Mouse (Mus musculus) thymus, adult 2 months (tissue): ENCODE data around the gene Ppfia3. TPM values are rescaled to one million over a fixed set of nuclear protein-coding genes. Genes with fewer than 3 reads are reported as not detected.
A peak's percentile ranks its signal among the peaks of the same experiment; 100 is the strongest.

Source experiments
- DNase-seq: peaks from one replicate; pipeline ENCODE4 v3.0.0; 2021
- H3K27ac ChIP-seq: fragments of 200-500 bp; 2 replicates; pipeline ENCODE4 v1.5.1; 2012; ENCODE audit warnings: low read length, control low read depth; ENCODE audit not compliant: control insufficient read depth, insufficient read depth
- H3K27me3 ChIP-seq: fragments of 200-500 bp; 2 replicates; pipeline ENCODE4 v1.6.1; 2012; ENCODE audit warnings: mild to moderate bottlenecking, low read length, moderate library complexity, mixed read lengths; ENCODE audit not compliant: control insufficient read depth, insufficient read depth
- H3K36me3 ChIP-seq: fragments of 200-500 bp; 2 replicates; pipeline ENCODE4 v1.6.1; 2012; ENCODE audit warnings: mild to moderate bottlenecking, low read length, moderate library complexity; ENCODE audit not compliant: control insufficient read depth, insufficient read depth
- H3K4me1 ChIP-seq: fragments of 200-500 bp; replicated peaks from 2 replicates; pipeline ENCODE4 v1.6.1; 2012; ENCODE audit warnings: low read length; ENCODE audit not compliant: control insufficient read depth, insufficient read depth
- H3K4me3 ChIP-seq: fragments of 200-500 bp; 2 replicates; pipeline ENCODE4 v1.5.1; 2012; ENCODE audit warnings: mild to moderate bottlenecking, low read length, control low read depth, moderate library complexity; ENCODE audit not compliant: control insufficient read depth, insufficient read depth
- CTCF ChIP-seq: fragments of 200-500 bp; IDR thresholded peaks from 2 replicates; pipeline ENCODE4 v1.5.1; 2012; ENCODE audit warnings: mild to moderate bottlenecking, control low read depth, low read length, moderate library complexity, borderline replicate concordance; ENCODE audit not compliant: control insufficient read depth, poor library complexity, insufficient read depth; ENCODE audit errors: extremely low read depth
- POLR2A ChIP-seq: fragments of 200-500 bp; IDR thresholded peaks from 2 replicates; pipeline ENCODE4 v1.6.1; 2012; ENCODE audit warnings: mild to moderate bottlenecking, low read length, control low read depth, moderate library complexity; ENCODE audit not compliant: control insufficient read depth, poor library complexity, insufficient read depth; ENCODE audit errors: extremely low read depth
- WGBS: fragments of 180-500 bp; shearing (Covaris S2); methylation state at CpG from one replicate; pipeline ENCODE4 v1.1.7; 2018; 5-methylcytosine and 5-hydroxymethylcytosine counted together
- polyA plus RNA-seq: library from polyadenylated mRNA; depleted of rRNA; stranded (reverse); fragments of >200 nt; gene quantifications from 2 replicates; pipeline ENCODE4 v1.2.3, GENCODE M21; 2012

Gene Ppfia3
- polyA plus RNA-seq, 1 experiment, result 0.65 TPM

DNA sequence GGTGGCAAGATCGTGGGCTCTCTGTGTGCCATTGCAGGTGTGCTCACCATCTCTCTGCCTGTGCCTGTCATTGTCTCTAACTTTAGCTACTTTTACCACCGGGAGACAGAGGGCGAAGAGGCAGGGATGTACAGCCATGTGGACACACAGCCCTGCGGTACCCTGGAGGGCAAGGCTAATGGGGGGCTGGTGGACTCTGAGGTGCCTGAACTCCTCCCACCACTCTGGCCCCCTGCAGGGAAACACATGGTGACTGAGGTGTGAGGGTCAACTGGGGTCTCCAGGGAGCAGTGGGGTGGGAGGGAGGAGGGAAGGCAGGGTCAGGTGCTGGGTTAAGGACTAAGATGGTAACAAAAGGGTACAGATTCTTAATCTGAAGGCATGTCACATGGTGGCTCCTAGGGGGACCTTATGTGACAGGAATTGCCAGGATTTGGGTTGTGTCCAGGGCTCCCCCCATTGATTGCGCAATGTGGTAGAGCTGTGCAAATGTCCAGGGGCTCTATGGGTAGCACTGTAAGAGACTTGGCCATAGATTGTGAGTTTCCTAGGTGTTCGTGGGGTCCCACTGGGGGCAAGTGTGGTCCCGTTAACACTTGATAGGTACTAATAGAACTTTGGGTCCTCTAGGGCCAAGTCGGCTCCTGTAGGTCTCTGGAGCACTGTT, 42.8 kb upstream of the Ppfia3 start:
- peaks cover 25% of the 10 kb centered on the region for H3K27me3 ChIP-seq
- peaks cover 20% of the 10 kb centered on the region for H3K4me1 ChIP-seq
- no peak for DNase-seq
- H3K36me3 ChIP-seq, result no peaks in the 10 kb centered on the region
- TF ChIP-seq POLR2A, result no peak
- no peak for TF ChIP-seq CTCF
- no peak overlapping the region for H3K4me3 ChIP-seq
- no peak overlapping the region for H3K27ac ChIP-seq
- 91% methylated on average over 8 of the region's 8 CpGs for WGBS

DNA sequence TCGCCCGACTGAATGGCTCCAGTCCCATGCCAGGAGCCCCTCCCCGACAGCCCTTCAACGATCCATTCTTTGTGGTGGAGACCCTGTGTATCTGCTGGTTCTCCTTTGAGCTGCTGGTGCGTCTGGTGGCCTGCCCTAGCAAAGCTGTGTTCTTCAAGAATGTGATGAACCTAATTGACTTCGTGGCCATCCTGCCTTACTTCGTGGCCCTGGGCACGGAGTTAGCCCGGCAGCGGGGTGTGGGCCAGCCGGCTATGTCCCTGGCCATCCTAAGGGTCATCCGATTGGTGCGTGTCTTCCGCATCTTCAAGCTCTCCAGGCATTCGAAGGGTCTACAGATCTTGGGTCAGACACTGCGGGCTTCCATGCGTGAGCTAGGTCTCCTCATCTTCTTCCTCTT, 42.1 kb upstream of the Ppfia3 start:
- H3K36me3 ChIP-seq, result no peaks in the 10 kb centered on the region
- H3K27ac ChIP-seq, result no peak overlapping the region
- peaks cover 25% of the 10 kb centered on the region for H3K27me3 ChIP-seq
- H3K4me3 ChIP-seq, result no peak overlapping the region
- 93% methylated on average over 17 of the region's 17 CpGs for WGBS
- H3K4me1 ChIP-seq, result peaks cover 14% of the 10 kb centered on the region
- TF ChIP-seq CTCF (no peak), POLR2A (no peak)
- DNase-seq, result no peak

DNA sequence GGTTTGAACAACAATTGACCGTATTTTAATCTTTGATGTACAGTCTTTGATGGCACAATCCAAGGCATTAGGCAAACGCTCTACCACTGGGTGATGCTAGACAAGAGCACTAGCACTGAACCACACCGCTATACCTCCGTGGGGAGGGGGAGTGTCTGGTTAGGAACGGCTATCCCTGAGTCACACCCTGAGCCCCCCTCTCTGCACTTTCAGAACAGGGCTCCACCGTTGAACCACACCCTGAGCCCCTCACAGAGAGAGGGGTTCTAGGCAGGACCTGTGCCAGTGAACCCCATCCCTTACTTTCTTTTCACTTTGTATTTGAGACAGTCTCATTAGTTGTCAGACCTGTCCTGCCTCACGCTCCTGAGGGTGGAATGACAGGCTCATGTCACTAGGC, 41.5 kb upstream of the Ppfia3 start:
- Histone ChIP-seq H3K36me3 (no peaks in the 10 kb centered on the region), H3K4me3 (no peak overlapping the region), H3K27me3 (peaks cover 22% of the 10 kb centered on the region), H3K4me1 (peaks cover 8% of the 10 kb centered on the region), H3K27ac (no peak overlapping the region)
- DNase-seq, result no peak
- WGBS, result 78% methylated on average over 7 of the region's 7 CpGs
- no peak for TF ChIP-seq POLR2A
- TF ChIP-seq CTCF, result no peak

DNA sequence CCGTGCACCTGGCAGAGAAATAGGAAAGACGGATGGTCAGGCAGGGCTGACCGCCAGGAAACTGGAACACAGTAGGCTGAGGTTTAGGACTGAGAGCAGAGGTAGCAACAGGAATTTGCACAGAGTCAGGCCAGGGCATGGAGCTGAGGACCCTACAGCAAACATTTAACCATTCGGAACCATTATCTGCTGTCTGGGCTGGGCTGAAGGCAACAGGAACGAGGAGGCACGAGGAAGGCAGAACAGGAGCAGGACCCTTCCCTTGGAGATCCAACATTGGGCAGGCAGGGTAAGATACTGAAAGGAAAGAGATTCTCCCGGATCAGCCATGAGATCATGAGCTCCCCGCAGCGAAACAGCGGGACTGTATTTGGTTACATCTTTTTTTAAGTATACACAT, 41.0 kb upstream of the Ppfia3 start:
- H3K4me3 ChIP-seq, result no peak overlapping the region
- H3K36me3 ChIP-seq, result no peaks in the 10 kb centered on the region
- H3K27me3 ChIP-seq, result peaks cover 19% of the 10 kb centered on the region
- H3K27ac ChIP-seq, result no peak overlapping the region
- DNase-seq, result no peak
- 83% methylated on average over 10 of the region's 10 CpGs for WGBS
- H3K4me1 ChIP-seq, result peaks cover 6% of the 10 kb centered on the region; the same call in 1 of the 2 replicates
- TF ChIP-seq CTCF (no peak), POLR2A (no peak)

- peak overlapping the region; percentile 21 for H3K4me3 ChIP-seq
- H3K36me3 ChIP-seq, result no peaks in the 10 kb centered on the region
- TF ChIP-seq POLR2A (no peak), CTCF (0 out of 2 replicates have a peak, but pooled peaks have one; percentile 12)
- H3K27me3 ChIP-seq, result peaks cover 19% of the 10 kb centered on the region
- H3K27ac ChIP-seq, result no peak overlapping the region
- no peak for DNase-seq
- H3K4me1 ChIP-seq, result peaks cover 6% of the 10 kb centered on the region; the same call in 1 of the 2 replicates
- 2% methylated on average over 114 of the region's 114 CpGs for WGBS
These were observed 39.6 kb upstream of the Ppfia3 start for GRCm38 (mm10) chr7:45406157-45407156.
